Mouse (Mus musculus): Measurements from ENCODE around the gene Fkbp5. TPM values are rescaled to one million over a fixed set of nuclear protein-coding genes. Genes with fewer than 3 reads are reported as not detected.

Fkbp5 gene
- total and polyA plus RNA-seq, 3 experiments: 14.4 to 31.4 (median 22.6) TPM

DNA sequence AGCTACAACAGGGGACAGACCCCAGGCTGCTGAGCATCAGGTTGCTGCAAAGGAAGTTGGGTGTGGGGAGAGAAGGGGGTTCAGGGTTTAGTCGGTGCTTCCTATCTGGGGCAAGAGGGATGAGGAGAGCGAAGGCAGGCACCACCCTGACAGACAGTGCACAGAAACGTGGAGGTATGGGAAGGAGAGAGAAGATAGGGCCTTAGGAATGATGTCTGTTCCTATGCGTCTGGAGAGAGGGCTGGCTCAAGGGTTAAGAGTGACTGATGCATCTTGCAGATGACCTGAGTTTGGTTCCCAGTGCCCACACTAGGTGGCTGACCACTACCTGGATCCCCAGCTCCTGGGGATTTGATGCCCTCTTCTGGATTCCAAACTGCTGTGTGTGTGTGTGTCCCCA lies 446 bp downstream of the Fkbp5 start:
- in situ Hi-C loops (cut with MboI; ENCODE audit: low pct_ligation_motif_present, low pct_unique_long_range_greater_than_20kb, low sequenced_read_pairs) (loop anchor here (25.0 kb wide), 1 partner anchor 305 kb away; the partner anchor contains the start of gene Def6), dilution Hi-C loops (cut with MboI; ENCODE audit: extremely low pct_ligation_motif_present, extremely low pct_unique_long_range_greater_than_20kb, low sequenced_read_pairs) (no loop called here)
- peaks cover 15% of the 10 kb centered on the region for H3K27me3 ChIP-seq (replicated peaks)
- H3K9me3 ChIP-seq (replicated peaks; ENCODE audit: low read length): peaks cover 3% of the 10 kb centered on the region
- no peak overlapping the region for H3K27ac ChIP-seq (ENCODE audit: insufficient read depth, low read depth)
- no peak overlapping the region for H3K4me2 ChIP-seq (ENCODE audit: insufficient read depth, low read depth, poor library complexity, severe bottlenecking)
- H3K4me1 ChIP-seq (ENCODE audit: control insufficient read depth in 1 of 2, insufficient read depth in 2 of 2): peaks cover 19 to 73% of the 10 kb centered on the region in 2 experiments
- no peak for DNase-seq (ENCODE audit: extremely low read depth)
- H3K9ac ChIP-seq (ENCODE audit: insufficient read depth, low read depth): no peak overlapping the region
- no peaks in the 10 kb centered on the region for H3K36me3 ChIP-seq (replicated peaks in 1 of 2; ENCODE audit: control insufficient read depth in 1 of 2, insufficient read depth in 1 of 2, low read length in 1 of 2)
- TF ChIP-seq POLR2AphosphoS2 (IDR thresholded peaks at IDR 0.05; ENCODE audit: low read depth, low read length): no peak
- TF ChIP-seq CHD1 (IDR thresholded peaks at IDR 0.05; ENCODE audit: low read depth, low read length): no peak
- H3K79me2 ChIP-seq (replicated peaks; ENCODE audit: control insufficient read depth, extremely low read depth, insufficient read depth, poor library complexity, severe bottlenecking): no peaks in the 10 kb centered on the region
- H3K4me3 ChIP-seq (replicated peaks in 1 of 3; ENCODE audit: low read depth in 2 of 3, low read length in 2 of 3, poor library complexity in 1 of 3): no peak overlapping the region

GRCm38 (mm10) chr17:28515431-28516341 lies 1.6 kb downstream of the Fkbp5 start:
- no peaks in the 10 kb centered on the region for H3K36me3 ChIP-seq (replicated peaks in 1 of 2; ENCODE audit: control insufficient read depth in 1 of 2, insufficient read depth in 1 of 2, low read length in 1 of 2)
- peaks cover 8% of the 10 kb centered on the region for H3K27me3 ChIP-seq (replicated peaks)
- dilution Hi-C loops (cut with MboI; ENCODE audit: extremely low pct_ligation_motif_present, extremely low pct_unique_long_range_greater_than_20kb, low sequenced_read_pairs) (no loop called here), in situ Hi-C loops (cut with MboI; ENCODE audit: low pct_ligation_motif_present, low pct_unique_long_range_greater_than_20kb, low sequenced_read_pairs) (loop anchor here (25.0 kb wide), 1 partner anchor 303 kb away; the partner anchor contains the start of gene Def6)
- H3K4me3 ChIP-seq (replicated peaks in 1 of 3; ENCODE audit: low read depth in 2 of 3, low read length in 2 of 3, poor library complexity in 1 of 3): peak overlapping the region in 1 of 3 experiments; percentile 26
- H3K79me2 ChIP-seq (replicated peaks; ENCODE audit: control insufficient read depth, extremely low read depth, insufficient read depth, poor library complexity, severe bottlenecking): no peaks in the 10 kb centered on the region
- no peak overlapping the region for H3K27ac ChIP-seq (ENCODE audit: insufficient read depth, low read depth)
- H3K4me1 ChIP-seq (ENCODE audit: control insufficient read depth in 1 of 2, insufficient read depth in 2 of 2): peaks cover 24 to 82% of the 10 kb centered on the region in 2 experiments
- H3K4me2 ChIP-seq (ENCODE audit: insufficient read depth, low read depth, poor library complexity, severe bottlenecking): no peak overlapping the region
- peaks cover 3% of the 10 kb centered on the region for H3K9me3 ChIP-seq (replicated peaks; ENCODE audit: low read length)
- TF ChIP-seq NRF1 (IDR thresholded peaks at IDR 0.05; ENCODE audit: low read depth, low read length) (no peak), JUN (IDR thresholded peaks at IDR 0.05; ENCODE audit: insufficient read depth, low read depth, low read length) (no peak), MAZ (IDR thresholded peaks at IDR 0.05; ENCODE audit: low read depth, low read length) (0 out of 2 replicates have a peak, but pooled peaks have one; percentile 23), CTCF (conservative IDR thresholded peaks at IDR 0.05 in 1 of 2, IDR thresholded peaks at IDR 0.05 in 1 of 2; ENCODE audit: low read depth in 2 of 2, low read length in 2 of 2) (no peak)
- no peak for DNase-seq (ENCODE audit: extremely low read depth)
- H3K9ac ChIP-seq (ENCODE audit: insufficient read depth, low read depth): no peak overlapping the region

GRCm38 (mm10) chr17:28514555-28514954 lies 2.8 kb downstream of the Fkbp5 start:
- Histone ChIP-seq H3K36me3 (replicated peaks in 1 of 2; ENCODE audit: control insufficient read depth in 1 of 2, insufficient read depth in 1 of 2, low read length in 1 of 2) (no peaks in the 10 kb centered on the region), H3K9me3 (replicated peaks; ENCODE audit: low read length) (peaks cover 3% of the 10 kb centered on the region), H3K27ac (ENCODE audit: insufficient read depth, low read depth) (no peak overlapping the region), H3K9ac (ENCODE audit: insufficient read depth, low read depth) (no peak overlapping the region), H3K79me2 (replicated peaks; ENCODE audit: control insufficient read depth, extremely low read depth, insufficient read depth, poor library complexity, severe bottlenecking) (no peaks in the 10 kb centered on the region), H3K27me3 (replicated peaks) (peaks cover 5% of the 10 kb centered on the region), H3K4me2 (ENCODE audit: insufficient read depth, low read depth, poor library complexity, severe bottlenecking) (no peak overlapping the region), H3K4me3 (replicated peaks in 1 of 3; ENCODE audit: low read depth in 2 of 3, low read length in 2 of 3, poor library complexity in 1 of 3) (no peak overlapping the region), H3K4me1 (ENCODE audit: control insufficient read depth in 1 of 2, insufficient read depth in 2 of 2) (peaks cover 27 to 88% of the 10 kb centered on the region in 2 experiments)
- dilution Hi-C loops (cut with MboI; ENCODE audit: extremely low pct_ligation_motif_present, extremely low pct_unique_long_range_greater_than_20kb, low sequenced_read_pairs): no loop called here
- no peak for DNase-seq (ENCODE audit: extremely low read depth)
- TF ChIP-seq MXI1 (IDR thresholded peaks at IDR 0.05; ENCODE audit: low read depth, low read length) (no peak), CHD2 (IDR thresholded peaks at IDR 0.05; ENCODE audit: low read length) (no peak), SMC3 (IDR thresholded peaks at IDR 0.05; ENCODE audit: low read depth, low read length) (no peak), ZMIZ1 (IDR thresholded peaks at IDR 0.05; ENCODE audit: low read depth, low read length) (no peak), TCF12 (IDR thresholded peaks at IDR 0.05; ENCODE audit: low read depth, low read length) (no peak), ZC3H11A (IDR thresholded peaks at IDR 0.05; ENCODE audit: low read depth, low read length) (no peak)
- in situ Hi-C loops (cut with MboI; ENCODE audit: low pct_ligation_motif_present, low pct_unique_long_range_greater_than_20kb, low sequenced_read_pairs): loop anchor here (25.0 kb wide), 1 partner anchor 302 kb away; the partner anchor contains the start of gene Def6
